ENCODE assay signal across 20 mouse cellular contexts in the genomic region with DNA sequence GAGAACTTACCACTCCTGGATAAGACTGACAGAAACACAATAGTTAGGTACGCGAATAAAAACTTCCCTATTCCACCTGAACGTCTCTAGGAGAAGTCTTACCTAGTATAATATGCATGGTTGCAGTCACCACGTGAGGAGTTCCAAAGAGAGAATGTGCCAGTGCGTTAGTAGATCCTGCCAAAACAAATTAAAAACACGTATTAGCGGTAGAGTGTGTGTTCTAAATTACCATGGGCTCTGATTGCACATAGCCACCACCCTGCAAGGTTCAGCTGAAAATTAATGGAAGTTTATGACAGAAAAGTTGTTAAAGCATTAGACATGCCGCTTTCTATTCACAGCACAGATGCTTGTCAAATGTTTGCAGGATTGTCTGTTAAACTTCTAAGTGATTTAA.
"Had no signal": no experiment of that assay in that cellular context is flagged by ENCODE, and none has a peak within 500 bp of the region (broad histone marks: within the 10 kb centered on the region; RNA-seq: fewer than 3 reads in every experiment).

No protein-coding gene starts in this region.

- H3K9me3 ChIP-seq: lung, embryonic 15.5 days; megakaryocyte, embryonic 14.5 days; midbrain, embryonic 13.5 days; midbrain, embryonic 15.5 days; neural tube, embryonic 12.5 days had no signal

- H3K27ac ChIP-seq: lung, embryonic 15.5 days; macrophage; midbrain, embryonic 13.5 days; midbrain, embryonic 15.5 days; neural tube, embryonic 12.5 days had no signal

- H3K4me3 ChIP-seq: lung, embryonic 15.5 days; megakaryocyte, embryonic 14.5 days; midbrain, embryonic 13.5 days; midbrain, embryonic 15.5 days; neural tube, embryonic 12.5 days had no signal

- H3K4me1 ChIP-seq: lung, embryonic 15.5 days; megakaryocyte, embryonic 14.5 days; midbrain, embryonic 13.5 days; midbrain, embryonic 15.5 days; neural tube, embryonic 12.5 days had no signal

- DNase-seq: liver, postnatal 0 days; lung, adult 2 months; lung, postnatal 14 days; lung, postnatal 36 days; retina, postnatal 1 day; right cerebral cortex, adult 18-20 months; right cerebral cortex, postnatal 25 days; right cerebral cortex, postnatal 4 days; spleen, adult 18-20 months; thymus, adult 18-20 months; thymus, postnatal 14 days; thymus, postnatal 36 days had no signal

- ATAC-seq: liver, postnatal 0 days; lung, postnatal 0 days; midbrain, embryonic 13.5 days; midbrain, embryonic 15.5 days had no signal

- H3K9ac ChIP-seq: liver, postnatal 0 days; lung, embryonic 15.5 days; midbrain, embryonic 13.5 days; midbrain, embryonic 15.5 days; neural tube, embryonic 12.5 days had no signal

- H3K36me3 ChIP-seq: lung, embryonic 15.5 days; midbrain, embryonic 13.5 days; midbrain, embryonic 15.5 days; neural tube, embryonic 12.5 days had no signal

- H3K4me2 ChIP-seq: lung, embryonic 15.5 days; midbrain, embryonic 11.5 days; midbrain, embryonic 13.5 days; midbrain, embryonic 15.5 days; neural tube, embryonic 12.5 days had no signal

- H3K27me3 ChIP-seq: lung, embryonic 15.5 days; megakaryocyte, embryonic 14.5 days; midbrain, embryonic 13.5 days; midbrain, embryonic 15.5 days; neural tube, embryonic 12.5 days had no signal
